In genomic region chr11:69559851-69560765, GRCm38 (mm10) we compare ENCODE assay signal across 8 mouse cellular contexts. TPM values are rescaled to one million over a fixed set of nuclear protein-coding genes. Genes with fewer than 3 reads are reported as not detected.
DNase-seq lines count a peak whose midpoint lies in the region; ATAC-seq lines count a peak whose summit lies in the region.

Efnb3 (minus strand) TSS chr11:69560205.

- H3K27ac ChIP-seq in embryonic facial prominence, embryonic 10.5 days (replicated peaks): peak within 1 kb of the TSS; percentile 97

- DNase-seq in layer of hippocampus, adult 18-20 months (ENCODE audit: low spot score in 2 of 2): peak in 1 of 2 experiments; percentile 63
- no peak for DNase-seq in layer of hippocampus, adult 9-11 months
- DNase-seq in embryonic facial prominence, embryonic 10.5 days (ENCODE audit: low spot score): peak; percentile 89
- DNase-seq in heart, postnatal 10 days: peak; percentile 55 to 67
- no peak for DNase-seq in left cerebral cortex, postnatal 25 days (ENCODE audit: low spot score in 2 of 2)
- peak; percentile 79 for DNase-seq in neural tube, embryonic 10.5 days (ENCODE audit: extremely low spot score, low spot score)
- no peak for DNase-seq in urinary bladder, adult 18-20 months (ENCODE audit: low spot score in 2 of 2)

- H3K27me3 ChIP-seq in embryonic facial prominence, embryonic 10.5 days (replicated peaks; ENCODE audit: low read depth, poor library complexity, severe bottlenecking): peaks cover 25% of the 10 kb centered on the region

- no peaks in the 10 kb centered on the region for H3K9me3 ChIP-seq in embryonic facial prominence, embryonic 10.5 days

- no peak for ATAC-seq in CD4-positive, CD25-positive, alpha-beta regulatory T cell, adult 4 months

- peak within 1 kb of the TSS; percentile 89 for H3K4me3 ChIP-seq in embryonic facial prominence, embryonic 10.5 days

- H3K4me1 ChIP-seq in embryonic facial prominence, embryonic 10.5 days: peaks cover 95% of the 10 kb centered on the region

- H3K36me3 ChIP-seq in embryonic facial prominence, embryonic 10.5 days (replicated peaks): peaks cover 65% of the 10 kb centered on the region

- under 1% methylated on average over 59 of the region's 59 CpGs for WGBS in embryonic facial prominence, embryonic 10.5 days

- intact Hi-C loops in heart, postnatal 10 days (cut with DNase I): no loop called here
- intact Hi-C loops in left cerebral cortex, postnatal 25 days (cut with DNase I): no loop called here

RNA-seq across cellular contexts. Expression of gene Efnb3, which starts in this region (rescaled TPM):
- total RNA-seq in layer of hippocampus, adult 18-20 months (2021): 100 to 1,000 TPM; 126 to 137 TPM
- 29.5 and 29.8 TPM in 2 replicates for polyA plus RNA-seq in embryonic facial prominence, embryonic 10.5 days (2016; fragmentation: Nextera tagmentation; extraction: Ambion mirVana)
- 100 to 1,000 TPM in 1 of 2 experiments, 10 to 100 TPM in 1; 97.6 to 115 TPM for total RNA-seq in heart, postnatal 10 days (2021)
- total RNA-seq in left cerebral cortex, postnatal 25 days (2021): 10 to 100 TPM; 57.5 to 60.4 TPM
- under 1 TPM; 0.27 to 0.37 TPM for polyA plus RNA-seq in CD4-positive, CD25-positive, alpha-beta regulatory T cell, adult 4 months (2017; shearing (Covaris generic))

Comparison
In these comparisons a context has a peak if more than half of its experiments do, and no peak if none do; other contexts are left out.
1. RNA of gene Efnb3 (polyA plus RNA-seq): 29.5 to 29.8 TPM in embryonic facial prominence, embryonic 10.5 days; 0.27 to 0.37 TPM in CD4-positive, CD25-positive, alpha-beta regulatory T cell, adult 4 months; every median in the first group is over 10 times any median in the second.
2. DNase-seq: peak in embryonic facial prominence, embryonic 10.5 days (single experiment), heart, postnatal 10 days (2 of 2) and neural tube, embryonic 10.5 days (single experiment); none in layer of hippocampus, adult 9-11 months (single experiment), left cerebral cortex, postnatal 25 days (0 of 2) and urinary bladder, adult 18-20 months (0 of 2).